Mouse (Mus musculus): ENCODE data around the gene Hsd17b11.
"Not testable (repeated sequence)": the region's sequence is repeated elsewhere in the genome, so short reads cannot be mapped to it uniquely, and the experiment has no call there.

Hsd17b11 gene

DNA sequence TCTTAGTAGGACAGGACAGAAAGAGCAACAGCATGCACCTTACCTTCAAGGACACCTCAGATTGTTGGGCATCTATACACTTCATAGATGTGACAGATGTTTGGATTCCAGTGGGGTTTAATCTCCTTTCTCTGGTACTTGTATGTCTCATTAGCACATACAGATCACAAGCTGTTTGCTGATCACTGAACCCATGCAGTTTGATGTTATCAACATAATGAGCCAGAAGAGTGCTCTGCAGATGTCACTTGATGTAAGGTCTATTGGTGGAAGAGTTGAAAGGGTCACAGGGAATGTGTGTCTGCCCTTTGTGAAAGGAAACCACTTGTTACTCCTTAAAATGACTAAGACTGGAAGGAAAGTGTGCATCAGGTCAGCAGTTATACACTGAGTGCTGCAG lies 13.3 kb upstream of the Hsd17b11 start:
- DNase-seq: no peak

DNA sequence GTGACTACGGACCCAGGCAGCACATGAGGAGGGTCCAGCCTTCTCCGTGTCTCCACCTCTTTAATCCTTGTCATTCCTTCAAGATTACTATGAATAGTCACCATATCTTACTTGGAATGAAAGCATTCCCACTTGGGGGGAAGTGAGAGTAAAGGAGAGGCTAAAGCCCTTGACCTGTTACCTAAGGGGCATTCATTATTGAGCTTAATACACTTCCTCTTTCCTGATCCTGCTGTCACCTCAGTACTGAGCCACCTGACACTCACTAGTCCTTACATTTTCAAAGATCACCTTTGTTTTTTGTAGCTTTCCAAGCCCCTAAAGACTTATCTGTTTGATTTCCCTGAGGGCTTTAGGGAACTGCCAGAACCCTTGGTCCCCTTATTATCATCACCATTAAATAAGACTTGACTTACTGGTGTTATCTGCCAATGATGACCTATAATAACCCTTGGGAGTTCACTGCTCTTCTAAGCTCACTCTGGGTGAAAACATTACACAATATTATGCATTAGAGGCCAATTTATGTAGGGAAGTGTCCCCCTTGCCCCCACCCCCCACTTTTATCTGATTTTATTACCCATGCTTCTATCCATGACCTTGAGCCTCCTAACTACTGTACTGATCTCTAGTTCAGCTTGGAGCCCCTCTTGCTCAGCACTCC lies 10.8 kb upstream of the Hsd17b11 start:
- DNase-seq: no peak

DNA sequence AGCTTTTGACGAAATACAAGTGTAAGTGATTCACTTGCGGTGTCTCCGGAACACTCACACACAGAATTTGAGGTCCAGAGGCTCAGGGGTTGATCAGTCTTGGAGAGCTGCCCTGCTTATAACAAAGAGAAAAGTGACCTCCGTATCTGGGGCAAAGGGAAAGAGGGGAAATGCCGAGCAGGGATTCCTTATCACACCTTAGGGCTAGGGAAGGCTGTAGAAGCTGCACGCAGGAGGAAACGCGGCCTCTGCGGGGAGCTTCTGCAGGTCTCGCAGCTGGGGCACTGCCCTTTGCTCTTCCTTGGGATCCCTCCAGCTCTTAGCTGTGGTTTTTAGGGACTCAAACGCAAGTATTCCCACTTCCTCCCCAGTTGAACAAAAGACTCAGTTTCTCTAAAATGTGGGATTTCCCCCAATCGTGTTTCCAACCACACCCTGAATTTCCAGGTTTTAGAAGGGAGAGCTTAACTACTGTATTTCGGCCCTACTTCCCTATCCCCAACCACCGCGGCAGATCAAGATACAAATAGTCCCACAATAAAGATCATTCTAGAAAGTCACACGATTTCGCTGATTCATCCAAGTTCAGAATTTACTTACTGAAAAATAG lies 3.6 kb upstream of the Hsd17b11 start:
- DNase-seq: no peak

DNA sequence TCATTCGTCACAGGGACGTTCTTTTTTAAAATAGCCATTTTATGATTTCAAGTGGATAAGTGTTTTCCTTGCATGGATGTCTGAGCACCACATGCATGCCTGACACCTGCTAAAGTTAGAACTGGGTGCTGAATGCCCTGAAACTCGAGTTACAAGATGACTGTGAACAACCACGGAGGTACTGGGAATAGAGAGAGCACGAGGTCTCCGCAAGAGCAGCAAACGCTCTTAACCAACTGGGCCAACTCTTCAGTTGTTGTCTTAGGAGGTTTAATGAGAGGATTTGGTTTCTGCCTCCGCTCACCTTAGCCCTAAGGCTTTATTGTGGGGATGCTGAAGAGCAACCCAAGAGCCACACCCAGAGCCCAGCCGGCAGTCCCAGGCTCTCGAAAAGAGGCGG lies 3.0 kb upstream of the Hsd17b11 start:
- no peak for DNase-seq

DNA sequence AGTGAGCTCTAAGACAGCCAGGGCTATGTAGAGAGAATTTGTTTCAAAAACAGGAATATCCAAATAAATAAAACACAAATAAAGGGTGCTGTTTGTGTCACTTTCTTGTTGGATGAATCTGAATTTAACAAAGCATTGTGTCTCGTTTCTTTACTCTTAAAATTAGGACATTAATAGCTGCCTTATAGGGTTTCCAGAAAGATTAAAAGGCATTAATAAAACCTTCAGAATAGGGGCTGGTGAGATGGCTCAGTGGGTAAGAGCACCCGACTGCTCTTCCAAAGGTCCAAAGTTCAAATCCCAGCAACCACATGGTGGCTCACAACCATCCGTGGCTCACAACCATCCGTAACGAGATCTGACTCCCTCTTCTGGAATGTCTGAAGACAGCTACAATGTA lies 2.5 kb upstream of the Hsd17b11 start:
- DNase-seq: not testable (repeated sequence)

DNA sequence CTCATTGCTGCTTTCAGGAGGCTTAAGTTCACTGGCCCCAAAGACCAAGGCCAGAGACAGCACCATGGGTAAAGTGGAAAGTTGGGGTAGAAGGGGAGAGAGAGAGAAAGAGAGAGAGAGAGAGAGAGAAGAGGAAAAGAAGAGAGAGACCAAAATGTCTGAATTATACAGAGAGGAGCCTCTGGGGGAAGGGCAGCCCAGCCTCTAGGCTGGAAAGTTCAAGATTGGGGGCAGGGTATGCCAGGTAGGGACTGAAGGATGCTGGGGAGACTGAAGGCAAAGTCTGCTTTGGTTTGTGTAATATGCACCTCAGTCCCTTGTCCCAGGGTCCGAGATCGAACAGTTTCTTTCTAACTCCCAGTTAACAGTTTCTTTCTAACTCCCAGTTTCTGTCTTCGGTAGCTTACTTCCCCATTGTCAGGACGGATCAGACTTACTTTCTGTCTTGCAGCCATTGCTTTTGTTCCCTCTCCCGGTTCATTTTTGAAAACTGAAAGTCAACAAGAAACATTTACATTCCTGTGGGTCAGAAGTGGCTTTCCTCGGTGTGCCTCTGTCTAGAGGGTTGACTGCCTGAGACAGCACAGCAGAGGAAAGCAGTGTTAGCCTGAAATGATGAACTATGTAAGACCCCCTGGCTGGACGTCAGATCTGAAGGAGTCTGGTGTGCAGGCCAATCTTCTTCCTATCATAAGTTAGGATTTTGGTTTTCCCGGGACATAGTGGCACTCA lies 1.7 kb upstream of the Hsd17b11 start:
- no peak for DNase-seq

DNA sequence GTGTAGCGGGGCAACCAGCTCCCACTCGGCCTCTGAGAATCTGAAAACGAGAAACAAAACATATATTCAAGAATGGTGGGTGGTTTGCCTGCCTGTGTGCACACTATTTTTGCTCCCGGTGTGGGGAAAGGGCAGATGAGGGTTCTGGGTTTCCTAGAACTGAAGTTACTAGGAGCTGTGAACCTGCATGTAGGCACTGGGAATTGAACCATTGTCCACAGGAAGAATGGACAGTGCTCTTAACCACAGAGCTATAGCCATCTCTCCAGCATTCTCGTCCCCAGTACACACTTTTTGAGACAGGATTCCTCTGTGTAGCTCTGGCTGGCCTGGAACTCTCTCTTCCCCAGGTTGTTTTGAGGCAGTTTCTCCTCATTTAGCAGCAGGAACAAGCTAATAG lies 839 bp upstream of the Hsd17b11 start:
- no peak for DNase-seq

DNA sequence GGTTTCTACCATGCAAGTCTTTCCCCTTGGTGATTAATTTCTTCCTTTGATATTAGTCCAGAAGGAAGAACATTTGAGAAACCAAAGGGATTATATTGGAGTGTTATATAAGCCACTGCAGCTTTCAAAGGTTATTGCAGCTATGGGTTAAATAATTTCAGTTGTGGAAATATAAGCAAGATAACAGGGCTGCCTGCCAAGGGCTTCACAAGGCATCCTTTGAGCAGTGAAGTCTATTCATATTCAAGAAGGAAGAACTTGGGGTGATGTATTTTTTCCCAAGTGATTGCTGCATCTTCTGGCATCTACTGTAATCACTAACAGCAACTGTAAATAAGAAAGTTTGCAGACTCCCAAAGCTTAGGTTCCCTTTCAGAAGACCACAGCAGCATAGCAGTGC lies 10.3 kb downstream of the Hsd17b11 start:
- DNase-seq: no peak

DNA sequence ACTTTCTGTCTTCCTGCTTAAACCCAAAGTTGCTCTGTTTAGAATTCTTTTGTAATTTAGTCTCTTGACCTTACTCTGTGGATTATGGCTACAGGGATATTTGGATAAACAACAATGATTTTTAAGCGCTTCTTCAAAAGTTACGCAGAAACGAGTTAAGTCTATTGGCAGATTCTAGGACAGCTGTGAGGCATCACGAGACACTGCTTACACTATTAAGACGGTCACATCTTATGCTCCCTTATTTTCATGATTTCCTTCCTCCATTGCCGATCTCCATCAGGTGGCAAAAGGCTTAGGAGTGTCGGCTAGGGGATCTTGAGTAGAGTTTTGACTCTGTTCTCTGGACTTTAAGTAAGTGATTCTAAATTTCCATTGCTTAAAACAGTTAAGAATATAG lies 11.5 kb downstream of the Hsd17b11 start:
- no peak for DNase-seq

DNA sequence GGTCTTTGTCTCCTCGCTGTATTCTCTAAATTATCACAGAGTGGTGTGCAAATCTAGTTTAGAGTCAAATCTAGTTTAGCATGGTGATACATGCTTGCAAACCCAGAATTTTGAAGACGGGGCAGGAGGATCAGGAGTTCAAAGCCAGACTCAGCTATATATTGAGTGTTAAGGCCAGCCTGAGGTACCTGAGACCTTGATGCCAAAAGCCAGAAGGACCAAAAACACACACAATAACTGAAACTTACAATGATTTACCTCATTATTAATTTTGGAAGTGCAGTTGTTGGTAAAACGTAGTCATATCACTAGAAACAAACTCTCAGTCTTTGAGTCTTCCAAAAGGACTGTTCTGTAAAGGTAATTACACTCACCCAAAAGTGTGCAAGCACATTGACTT lies 12.3 kb downstream of the Hsd17b11 start:
- DNase-seq: no peak

DNA sequence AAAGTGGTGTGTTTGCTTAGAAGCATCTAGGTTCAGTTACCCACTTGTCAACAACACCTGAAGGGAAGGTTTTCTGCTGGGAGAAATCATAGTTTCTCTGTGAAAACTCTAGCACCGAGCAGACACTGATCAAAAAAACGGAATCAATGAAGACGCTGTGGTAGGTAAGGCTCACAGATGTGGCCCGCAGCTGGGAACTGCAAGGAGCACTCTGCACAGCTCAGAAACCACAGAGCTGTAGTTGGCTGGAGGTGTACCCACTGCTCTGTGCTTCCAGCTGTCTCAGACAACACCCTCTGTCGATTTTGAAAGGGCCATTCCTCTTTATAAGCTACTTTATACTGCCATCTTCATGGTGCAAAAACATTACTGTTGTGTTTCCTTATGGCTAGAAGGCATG lies 13.9 kb downstream of the Hsd17b11 start:
- peak; percentile 64 to 82 for DNase-seq

DNA sequence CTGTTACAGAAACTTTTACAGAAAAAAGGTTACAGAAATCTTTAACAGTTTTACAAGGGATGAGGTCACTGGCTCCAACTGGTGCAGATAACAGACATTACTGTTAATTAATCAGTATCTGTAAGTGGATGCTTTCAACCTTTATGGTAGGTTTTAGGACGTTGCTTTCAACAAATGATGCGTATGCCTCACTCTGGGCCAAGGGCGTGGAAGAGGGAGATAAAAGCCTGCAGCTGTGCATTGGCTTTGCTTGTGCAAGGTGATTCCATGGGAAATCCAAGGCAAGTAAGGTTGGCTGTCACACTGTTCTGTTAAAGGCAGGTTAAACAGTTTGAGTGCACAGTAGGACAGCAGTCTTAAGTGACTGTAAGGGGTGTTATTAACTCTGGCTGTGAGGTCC lies 14.9 kb downstream of the Hsd17b11 start:
- DNase-seq: no peak

DNA sequence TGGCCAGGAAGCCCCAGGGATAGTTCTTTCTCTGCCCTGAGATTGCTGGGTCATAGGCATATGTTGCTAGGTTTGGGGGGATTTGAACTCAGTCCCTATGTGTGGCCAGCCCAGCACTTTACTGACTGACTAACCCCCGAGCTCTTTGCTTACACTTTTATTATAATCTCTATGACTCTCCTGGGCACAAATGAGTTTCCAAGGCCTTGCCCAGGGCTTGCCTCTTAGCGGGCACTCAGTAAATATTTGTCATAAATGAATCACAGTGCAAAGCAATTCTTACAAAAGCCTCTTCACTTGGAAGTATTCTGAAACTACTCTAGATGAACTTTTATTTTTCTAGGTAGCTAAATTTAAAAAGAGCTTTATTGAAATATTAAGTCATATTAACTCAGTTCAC lies 17.8 kb downstream of the Hsd17b11 start:
- no peak for DNase-seq

DNA sequence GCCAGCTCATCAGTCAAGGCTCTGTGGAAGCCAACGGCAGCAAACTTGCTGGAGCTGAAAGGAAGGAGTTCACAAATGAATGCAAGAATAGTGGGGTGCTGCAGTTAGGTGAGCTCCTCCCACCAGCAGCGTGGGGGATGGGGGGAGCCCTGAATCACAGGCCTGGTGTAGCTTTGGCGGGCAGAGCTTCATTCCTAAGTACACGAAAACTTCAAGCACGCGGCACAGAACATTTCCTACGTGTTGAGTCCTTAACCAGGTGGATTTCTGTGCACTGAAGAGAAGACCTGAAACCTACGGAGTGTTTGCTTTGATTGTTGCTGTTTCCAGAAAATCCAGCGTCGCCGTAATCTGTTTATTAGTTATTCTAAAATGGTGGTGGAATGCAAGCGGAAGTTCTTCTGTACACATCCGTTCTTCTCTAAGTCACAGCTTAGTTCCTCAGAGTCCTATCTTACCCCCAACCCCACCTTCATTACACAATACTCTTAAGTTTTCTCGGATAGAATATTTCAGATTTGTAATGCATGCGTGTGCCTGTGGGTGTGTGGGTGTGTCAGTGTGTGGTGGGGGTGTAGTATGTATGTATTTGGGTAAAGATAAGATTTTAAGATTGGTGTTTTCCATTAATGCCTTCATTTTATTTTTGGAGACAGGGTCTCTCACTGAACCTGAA lies 18.3 kb downstream of the Hsd17b11 start:
- no peak for DNase-seq

DNA sequence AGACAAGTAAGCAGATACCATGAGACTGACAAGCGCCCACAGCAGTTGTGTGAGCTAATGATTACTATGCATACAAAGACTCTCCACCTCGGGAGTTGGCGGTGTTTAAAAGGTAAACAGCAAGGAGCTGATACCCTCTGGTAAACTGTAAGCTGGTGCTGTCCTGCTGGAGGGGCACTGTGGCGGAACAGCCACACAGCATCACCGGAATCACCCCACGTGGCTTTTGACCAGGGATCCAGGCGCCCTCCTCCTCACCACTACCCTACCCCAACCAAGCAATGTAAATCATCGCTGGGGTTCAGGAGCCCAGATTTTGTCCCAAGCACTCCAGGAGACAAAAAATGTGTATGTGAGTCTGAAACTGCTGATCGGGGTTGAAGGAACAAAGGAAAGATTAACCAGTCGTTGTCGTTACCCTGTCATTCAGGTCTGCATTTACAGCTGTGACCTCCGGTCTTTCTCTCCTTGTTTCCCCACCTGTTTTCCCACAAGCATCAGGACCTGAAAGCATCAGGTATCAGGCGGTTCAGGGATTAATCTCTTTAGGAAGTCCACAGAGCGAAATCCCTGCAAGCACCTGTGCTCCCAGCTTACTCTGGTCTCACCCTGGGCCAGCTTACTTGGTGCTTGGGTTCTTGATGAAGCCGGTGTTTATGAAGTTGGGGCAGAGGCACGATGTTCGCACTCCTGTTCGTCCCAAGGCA lies 19.0 kb downstream of the Hsd17b11 start:
- DNase-seq: no peak

DNA sequence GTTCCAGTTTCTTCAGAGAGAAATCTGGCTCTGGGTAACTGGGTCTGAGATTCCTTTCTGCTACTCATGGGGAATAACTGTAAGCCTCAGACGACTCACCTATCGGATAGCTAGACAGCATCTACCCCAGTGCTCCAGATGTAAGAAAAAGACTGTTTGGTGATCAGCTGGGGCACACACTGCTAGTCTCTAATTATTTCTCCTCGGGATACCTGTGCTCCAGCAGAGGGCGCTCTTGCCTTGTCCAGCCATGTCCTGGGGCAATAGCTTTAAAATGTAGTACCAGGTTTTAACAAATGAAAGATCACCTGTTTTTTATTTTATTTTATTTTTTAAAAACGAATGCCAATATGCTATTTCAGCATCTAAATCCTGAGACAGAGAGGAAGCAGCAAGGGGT lies 22.0 kb downstream of the Hsd17b11 start:
- DNase-seq: peak; percentile 76 to 78

DNA sequence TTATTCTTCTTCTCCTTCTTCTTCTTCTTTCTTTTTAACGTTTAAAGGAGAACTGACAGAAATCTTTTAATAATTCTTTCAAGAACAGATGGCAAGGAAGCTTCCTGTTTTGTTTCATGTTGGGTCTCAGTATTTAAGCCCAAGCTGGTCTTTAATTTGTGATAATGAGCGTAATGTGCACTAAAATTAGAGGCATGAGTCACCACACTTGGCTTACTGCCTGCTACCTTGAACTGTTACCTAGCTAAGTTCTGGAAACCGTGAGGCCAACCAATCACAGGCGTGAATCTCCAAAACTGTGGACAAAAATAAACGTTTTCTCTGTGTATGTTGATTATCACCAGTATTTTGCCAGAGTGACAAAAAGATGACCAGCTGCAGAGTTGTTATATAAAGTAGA lies 23.0 kb downstream of the Hsd17b11 start:
- no peak for DNase-seq

DNA sequence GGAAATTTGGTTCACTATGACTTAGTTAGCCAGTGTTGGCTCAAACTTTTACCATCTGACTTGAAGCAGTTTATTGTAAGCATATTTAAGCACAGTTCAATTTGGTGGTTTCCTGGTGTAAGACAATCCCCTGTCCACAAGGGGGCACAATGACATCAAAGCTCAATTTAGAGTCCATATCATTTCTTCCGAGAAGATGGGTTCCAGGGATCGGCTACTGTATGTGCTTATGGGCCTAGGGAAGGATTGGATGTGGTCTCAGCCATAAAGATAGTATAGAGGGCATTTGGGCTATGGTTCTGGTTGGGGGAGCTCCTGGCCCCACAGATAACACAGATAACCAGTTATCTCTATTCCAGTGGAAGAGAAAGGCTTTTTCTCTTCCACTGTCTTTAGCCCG lies 26.5 kb downstream of the Hsd17b11 start:
- DNase-seq: no peak

DNA sequence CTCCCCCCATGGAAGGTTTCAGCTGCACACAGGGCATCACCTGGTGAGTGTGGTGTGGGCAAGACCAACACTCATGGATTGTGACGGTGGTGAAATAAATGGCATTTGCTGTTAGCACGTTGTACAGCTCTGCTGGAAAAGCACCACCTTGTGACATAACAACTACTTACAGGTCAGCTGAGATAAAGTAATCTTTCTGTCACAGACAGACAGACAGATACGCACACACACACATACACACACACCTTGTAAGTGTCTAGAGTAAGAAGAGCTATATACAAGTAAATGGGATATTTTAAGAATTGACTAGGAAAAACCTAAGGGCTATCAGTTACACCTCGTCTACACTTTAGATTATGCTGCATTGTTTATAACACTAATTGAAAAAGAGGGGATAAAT lies 27.1 kb downstream of the Hsd17b11 start:
- no peak for DNase-seq

DNA sequence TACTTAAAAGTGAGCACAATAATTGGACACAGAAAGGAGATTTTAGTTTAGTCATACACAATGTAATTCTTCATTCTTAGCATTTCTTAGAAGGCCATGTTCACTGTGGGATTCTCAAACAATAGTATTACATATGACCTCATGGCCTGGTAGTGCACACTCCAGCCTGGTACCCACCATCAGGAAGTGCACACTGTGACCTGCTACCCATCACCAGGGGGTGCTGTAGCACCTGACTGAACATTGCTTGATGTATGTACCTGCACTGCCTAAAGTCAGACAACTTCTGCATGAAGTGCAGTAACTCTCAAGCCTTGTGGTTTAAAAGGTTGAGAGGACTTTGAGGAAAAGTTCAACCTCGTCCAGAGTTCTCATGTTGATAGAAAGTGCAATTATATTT lies 28.1 kb downstream of the Hsd17b11 start:
- DNase-seq: peak; percentile 40 to 49

DNA sequence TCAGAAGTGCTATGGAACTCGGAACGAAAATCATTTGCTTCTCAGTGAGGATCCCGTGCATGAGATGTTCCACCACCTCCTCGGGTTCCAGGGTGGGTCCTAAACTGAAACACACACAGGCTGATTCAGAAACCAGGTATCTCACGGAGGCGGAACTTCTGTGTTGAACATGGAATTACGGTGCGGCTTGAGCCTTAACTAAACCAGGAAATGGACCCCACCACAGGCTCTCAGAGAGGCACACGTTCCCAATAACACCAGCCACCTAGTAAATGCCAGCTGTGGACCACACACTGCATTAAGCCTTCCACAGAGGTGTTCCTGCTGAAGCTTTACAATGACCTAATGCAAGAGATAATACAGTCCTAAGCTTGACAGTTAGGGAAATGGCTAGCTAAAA lies 28.9 kb downstream of the Hsd17b11 start:
- no peak for DNase-seq

DNA sequence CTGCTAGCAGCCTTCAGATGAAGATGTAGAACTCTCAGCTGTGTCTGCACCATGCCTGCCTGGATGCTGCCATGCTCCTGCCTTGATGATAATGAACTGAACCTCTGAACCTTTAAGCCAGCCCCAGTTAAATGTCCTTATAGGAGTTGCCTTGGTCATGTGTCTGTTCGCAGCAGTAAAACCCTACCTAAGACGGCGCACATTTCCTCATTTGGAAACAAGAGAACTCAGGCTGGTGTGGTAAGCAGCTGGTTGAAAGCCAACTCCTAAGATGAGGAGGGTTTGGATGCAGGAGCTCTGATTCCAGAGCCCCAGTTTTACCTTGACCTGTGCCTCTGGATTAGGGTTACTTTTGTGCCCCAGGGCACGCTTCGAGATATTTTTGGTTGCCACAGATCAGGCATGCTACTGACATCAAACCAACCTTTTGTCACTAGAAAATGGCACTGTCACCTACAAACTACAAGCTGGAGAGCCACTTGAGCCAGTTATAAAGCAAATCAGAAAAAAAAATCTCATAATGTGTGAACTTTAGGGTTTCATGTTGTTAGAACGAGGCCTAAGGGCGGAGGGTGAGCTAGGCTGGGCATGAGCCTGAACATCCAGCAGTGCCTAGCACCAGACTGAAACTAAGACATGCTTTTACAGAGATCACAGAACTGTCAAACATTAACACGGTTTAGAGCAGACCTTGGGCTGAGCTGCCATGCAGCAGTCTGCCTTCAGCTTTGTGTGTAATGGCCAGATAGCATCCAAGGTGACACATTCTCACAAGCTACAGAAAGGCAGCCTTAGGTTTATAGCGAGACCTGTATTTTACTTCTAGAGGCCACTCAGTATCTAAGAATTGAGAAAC lies 40.8 kb downstream of the Hsd17b11 start:
- DNase-seq: no peak
